Mouse (Mus musculus): ENCODE data around the gene Fam222a. TPM values are rescaled to one million over a fixed set of nuclear protein-coding genes. Genes with fewer than 3 reads are reported as not detected.

Gene Fam222a
- total and polyA plus RNA-seq, 2 experiments from 2014 or later: 2.8 to 11.7 TPM

- no peaks in the 10 kb centered on the region for H3K27me3 ChIP-seq (ENCODE audit: insufficient read depth, low read length)
- no peak overlapping the region for H3K4me2 ChIP-seq (ENCODE audit: low read depth, low read length)
- no peak overlapping the region for H3K4me3 ChIP-seq (ENCODE audit: low read length)
- TF ChIP-seq CTCF (IDR thresholded peaks at IDR 0.05; ENCODE audit: low read depth): no peak
- H3K9me3 ChIP-seq (ENCODE audit: low read length): no peaks in the 10 kb centered on the region
- no peak overlapping the region for H3K27ac ChIP-seq
- no peak overlapping the region for H3K9ac ChIP-seq (replicated peaks; ENCODE audit: low read length)
- 62% methylated on average over 3 of the region's 3 CpGs for WGBS
- DNase-seq (ENCODE audit: low spot score): no peak
- no peaks in the 10 kb centered on the region for H3K4me1 ChIP-seq (ENCODE audit: insufficient read depth, low read length)
- no peak for ATAC-seq
- no peaks in the 10 kb centered on the region for H3K36me3 ChIP-seq (ENCODE audit: insufficient read depth, low read length)
Measured at GRCm38 (mm10) chr5:114549770-114550169, 18.0 kb upstream of the Fam222a start.

- no peak overlapping the region for H3K4me3 ChIP-seq (ENCODE audit: low read length)
- no peaks in the 10 kb centered on the region for H3K27me3 ChIP-seq (ENCODE audit: insufficient read depth, low read length)
- H3K9me3 ChIP-seq (ENCODE audit: low read length): no peaks in the 10 kb centered on the region
- H3K4me1 ChIP-seq (ENCODE audit: insufficient read depth, low read length): no peaks in the 10 kb centered on the region
- ATAC-seq: no peak
- no peaks in the 10 kb centered on the region for H3K36me3 ChIP-seq (ENCODE audit: insufficient read depth, low read length)
- no peak overlapping the region for H3K9ac ChIP-seq (replicated peaks; ENCODE audit: low read length)
- no peak overlapping the region for H3K4me2 ChIP-seq (ENCODE audit: low read depth, low read length)
- 43% methylated on average over 7 of the region's 7 CpGs for WGBS
- H3K27ac ChIP-seq: 0 out of 2 replicates have a peak overlapping the region, but pooled peaks have one; percentile 16
- DNase-seq (ENCODE audit: low spot score): no peak
- TF ChIP-seq CTCF (IDR thresholded peaks at IDR 0.05; ENCODE audit: low read depth): no peak
Measured at GRCm38 (mm10) chr5:114550431-114550830, 17.4 kb upstream of the Fam222a start.

- Histone ChIP-seq H3K4me3 (ENCODE audit: low read length) (no peak overlapping the region), H3K4me1 (ENCODE audit: insufficient read depth, low read length) (no peaks in the 10 kb centered on the region), H3K27ac (0 out of 2 replicates have a peak overlapping the region, but pooled peaks have one; percentile 16), H3K9ac (replicated peaks; ENCODE audit: low read length) (no peak overlapping the region), H3K9me3 (ENCODE audit: low read length) (no peaks in the 10 kb centered on the region), H3K27me3 (ENCODE audit: insufficient read depth, low read length) (no peaks in the 10 kb centered on the region), H3K4me2 (ENCODE audit: low read depth, low read length) (no peak overlapping the region), H3K36me3 (ENCODE audit: insufficient read depth, low read length) (no peaks in the 10 kb centered on the region)
- DNase-seq (ENCODE audit: low spot score) (no peak), ATAC-seq (no peak)
- WGBS: 36% methylated on average over 6 of the region's 6 CpGs
- TF ChIP-seq CTCF (IDR thresholded peaks at IDR 0.05; ENCODE audit: low read depth): no peak
Measured at GRCm38 (mm10) chr5:114550886-114551492, 16.8 kb upstream of the Fam222a start.

- Histone ChIP-seq H3K9ac (replicated peaks; ENCODE audit: low read length) (no peak overlapping the region), H3K27me3 (ENCODE audit: insufficient read depth, low read length) (no peaks in the 10 kb centered on the region), H3K4me2 (ENCODE audit: low read depth, low read length) (no peak overlapping the region), H3K27ac (no peak overlapping the region), H3K4me3 (ENCODE audit: low read length) (no peak overlapping the region), H3K4me1 (ENCODE audit: insufficient read depth, low read length) (no peaks in the 10 kb centered on the region), H3K9me3 (ENCODE audit: low read length) (no peaks in the 10 kb centered on the region), H3K36me3 (ENCODE audit: insufficient read depth, low read length) (no peaks in the 10 kb centered on the region)
- WGBS: 60% methylated on average over 13 of the region's 13 CpGs
- no peak for TF ChIP-seq CTCF (IDR thresholded peaks at IDR 0.05; ENCODE audit: low read depth)
- DNase-seq (ENCODE audit: low spot score) (no peak), ATAC-seq (no peak)
Measured at GRCm38 (mm10) chr5:114552507-114553208, 15.2 kb upstream of the Fam222a start.

GRCm38 (mm10) chr5:114553706-114554105 lies 14.1 kb upstream of the Fam222a start:
- Histone ChIP-seq H3K27ac (no peak overlapping the region), H3K9ac (replicated peaks; ENCODE audit: low read length) (no peak overlapping the region), H3K4me2 (ENCODE audit: low read depth, low read length) (no peak overlapping the region), H3K4me3 (ENCODE audit: low read length) (no peak overlapping the region), H3K9me3 (ENCODE audit: low read length) (no peaks in the 10 kb centered on the region), H3K27me3 (ENCODE audit: insufficient read depth, low read length) (no peaks in the 10 kb centered on the region), H3K4me1 (ENCODE audit: insufficient read depth, low read length) (no peaks in the 10 kb centered on the region), H3K36me3 (ENCODE audit: insufficient read depth, low read length) (no peaks in the 10 kb centered on the region)
- whole genome bisulfite sequencing: 42% methylated on average over 8 of the region's 8 CpGs
- no peak for TF ChIP-seq CTCF (IDR thresholded peaks at IDR 0.05; ENCODE audit: low read depth)
- DNase-seq (ENCODE audit: low spot score): no peak
- ATAC-seq: no peak

- peak; percentile 20; the same call in 1 of the 2 replicates for TF ChIP-seq CTCF (IDR thresholded peaks at IDR 0.05; ENCODE audit: low read depth)
- DNase-seq (ENCODE audit: low spot score): no peak
- no peaks in the 10 kb centered on the region for H3K36me3 ChIP-seq (ENCODE audit: insufficient read depth, low read length)
- ATAC-seq: no peak
- no peak overlapping the region for H3K4me3 ChIP-seq (ENCODE audit: low read length)
- no peaks in the 10 kb centered on the region for H3K27me3 ChIP-seq (ENCODE audit: insufficient read depth, low read length)
- H3K4me1 ChIP-seq (ENCODE audit: insufficient read depth, low read length): no peaks in the 10 kb centered on the region
- H3K9me3 ChIP-seq (ENCODE audit: low read length): no peaks in the 10 kb centered on the region
- H3K9ac ChIP-seq (replicated peaks; ENCODE audit: low read length): no peak overlapping the region
- 93% methylated on average over 2 of the region's 2 CpGs for WGBS
- H3K27ac ChIP-seq: no peak overlapping the region
- H3K4me2 ChIP-seq (ENCODE audit: low read depth, low read length): no peak overlapping the region
Measured at GRCm38 (mm10) chr5:114555424-114555823, 12.4 kb upstream of the Fam222a start.

GRCm38 (mm10) chr5:114556109-114556508 lies 11.7 kb upstream of the Fam222a start:
- Histone ChIP-seq H3K9ac (replicated peaks; ENCODE audit: low read length) (no peak overlapping the region), H3K27ac (no peak overlapping the region), H3K4me3 (ENCODE audit: low read length) (no peak overlapping the region), H3K4me2 (ENCODE audit: low read depth, low read length) (no peak overlapping the region), H3K4me1 (ENCODE audit: insufficient read depth, low read length) (no peaks in the 10 kb centered on the region), H3K36me3 (ENCODE audit: insufficient read depth, low read length) (no peaks in the 10 kb centered on the region), H3K9me3 (ENCODE audit: low read length) (no peaks in the 10 kb centered on the region), H3K27me3 (ENCODE audit: insufficient read depth, low read length) (no peaks in the 10 kb centered on the region)
- DNase-seq (ENCODE audit: low spot score) (no peak), ATAC-seq (no peak)
- 65% methylated on average over 11 of the region's 11 CpGs for WGBS
- no peak for TF ChIP-seq CTCF (IDR thresholded peaks at IDR 0.05; ENCODE audit: low read depth)

Data from hindbrain, postnatal 0 days (tissue).